Mouse (Mus musculus) lung, embryonic 14.5 days (tissue): ENCODE data around the gene Ugcg. TPM values are rescaled to one million over a fixed set of nuclear protein-coding genes. Genes with fewer than 3 reads are reported as not detected.

Experiments used
- ATAC-seq: fragments of 200-750 bp; cut with Nextera tagmentation; 2 replicates; pipeline ENCODE4 v1.8.0; 2017; ENCODE audit warnings: mild to moderate bottlenecking, moderate TSS enrichment, moderate library complexity; ENCODE audit not compliant: insufficient read depth
- DNase-seq: peaks from one replicate; pipeline ENCODE4 v3.0.0-alpha.2; 2015
- H3K27ac ChIP-seq: fragments of 300-500 bp; sonication (generic); 2 replicates; pipeline ENCODE4 v1.5.1; 2014; ENCODE audit warnings: low read depth, mild to moderate bottlenecking, moderate library complexity
- H3K27me3 ChIP-seq: fragments of 300-500 bp; sonication (generic); 2 replicates; pipeline ENCODE4 v1.6.1; 2014; ENCODE audit warnings: low read length, control low read depth; ENCODE audit not compliant: insufficient read depth
- H3K36me3 ChIP-seq: fragments of 300-500 bp; sonication (generic); 2 replicates; pipeline ENCODE4 v1.6.1; 2014; ENCODE audit warnings: control low read depth; ENCODE audit not compliant: insufficient read depth
- H3K4me1 ChIP-seq: fragments of 300-500 bp; sonication (generic); 2 replicates; pipeline ENCODE4 v1.6.1; 2014; ENCODE audit warnings: antibody characterized with exemption, control low read depth; ENCODE audit not compliant: insufficient read depth
- H3K4me2 ChIP-seq: fragments of 300-500 bp; sonication (generic); 2 replicates; pipeline ENCODE4 v1.6.1; 2014; ENCODE audit warnings: mild to moderate bottlenecking
- H3K4me3 ChIP-seq: fragments of 300-500 bp; sonication (generic); 2 replicates; pipeline ENCODE4 v1.5.1; 2014; ENCODE audit warnings: low read depth, low read length
- H3K9ac ChIP-seq: fragments of 300-500 bp; sonication (generic); 2 replicates; pipeline ENCODE4 v1.6.1; 2014
- H3K9me3 ChIP-seq: fragments of 300-500 bp; sonication (generic); 2 replicates; pipeline ENCODE4 v1.6.1; 2016; ENCODE audit warnings: low read depth, low read length, control low read depth
- CTCF ChIP-seq: IDR thresholded peaks from 2 replicates; pipeline ENCODE4 v1.5.1; 2016; ENCODE audit warnings: antibody characterized with exemption, low read depth
- WGBS: fragments of 180-500 bp; shearing (Covaris S2); extraction: QIAGEN DNeasy Blood & Tissue Kit; methylation state at CpG from one replicate; pipeline ENCODE4 v1.1.7; 2014; 5-methylcytosine and 5-hydroxymethylcytosine counted together
- polyA plus RNA-seq: library from polyadenylated mRNA; unstranded; fragments of >200 nt; fragmentation: Nextera tagmentation; extraction: Ambion mirVana; gene quantifications from 2 replicates; pipeline ENCODE4 v1.2.1, GENCODE M21; 2014

Gene Ugcg
- polyA plus RNA-seq, 1 experiment from 2014 or later = 13.8 TPM

DNA sequence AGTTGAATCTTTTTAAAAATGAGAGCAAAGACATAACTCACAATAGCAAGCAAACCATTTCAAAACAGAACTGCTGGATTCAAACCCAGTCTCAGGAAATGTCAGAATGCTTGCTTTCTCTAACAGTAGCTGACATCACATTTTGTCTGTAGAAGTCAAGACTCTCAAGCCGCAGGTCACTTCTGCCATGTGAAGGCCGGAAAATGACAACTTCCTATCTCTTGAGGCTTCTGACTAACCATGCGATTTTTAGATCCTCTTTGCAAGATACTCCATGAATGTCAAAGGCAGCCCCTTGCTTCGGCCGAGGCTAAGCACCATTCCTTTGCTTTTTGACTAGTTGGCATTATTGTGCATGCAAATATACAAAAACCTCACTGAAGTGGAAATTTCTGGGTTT, 76.6 kb downstream of the Ugcg start:
- no peak overlapping the region for H3K4me2 ChIP-seq
- H3K9ac ChIP-seq = no peak overlapping the region
- no peak overlapping the region for H3K27ac ChIP-seq
- DNase-seq (no peak), ATAC-seq (no peak)
- H3K36me3 ChIP-seq = no peaks in the 10 kb centered on the region
- no peaks in the 10 kb centered on the region for H3K9me3 ChIP-seq
- H3K4me3 ChIP-seq = no peak overlapping the region
- WGBS = 84% methylated on average over 5 of the region's 5 CpGs
- no peak for TF ChIP-seq CTCF
- no peaks in the 10 kb centered on the region for H3K4me1 ChIP-seq
- H3K27me3 ChIP-seq = no peaks in the 10 kb centered on the region

Other genes with a start within 250 kb of the Ugcg start
- 0.46 and 0.70 TPM in 2 replicates for gene Zkscan16, start 245.6 kb upstream of the Ugcg start, polyA plus RNA-seq
- 26.2 and 26.3 TPM in 2 replicates for gene Ptgr1, start 202.1 kb upstream of the Ugcg start, polyA plus RNA-seq
- 12.1 and 14.8 TPM in 2 replicates for gene Dnajc25, start 194.2 kb upstream of the Ugcg start, polyA plus RNA-seq
- gene Gm20503, start 186.0 kb upstream of the Ugcg start, polyA plus RNA-seq = 13.1 and 13.6 TPM in 2 replicates
- 123 and 137 TPM in 2 replicates for gene Gng10, start 154.2 kb upstream of the Ugcg start, polyA plus RNA-seq
- gene AI481877, start 50.3 kb upstream of the Ugcg start, polyA plus RNA-seq = not detected in 2 replicates
- gene Susd1, start 249.4 kb downstream of the Ugcg start, polyA plus RNA-seq = 5.1 and 5.6 TPM in 2 replicates